Mouse (Mus musculus): Measurements from ENCODE around the gene Gcsam.

DNA sequence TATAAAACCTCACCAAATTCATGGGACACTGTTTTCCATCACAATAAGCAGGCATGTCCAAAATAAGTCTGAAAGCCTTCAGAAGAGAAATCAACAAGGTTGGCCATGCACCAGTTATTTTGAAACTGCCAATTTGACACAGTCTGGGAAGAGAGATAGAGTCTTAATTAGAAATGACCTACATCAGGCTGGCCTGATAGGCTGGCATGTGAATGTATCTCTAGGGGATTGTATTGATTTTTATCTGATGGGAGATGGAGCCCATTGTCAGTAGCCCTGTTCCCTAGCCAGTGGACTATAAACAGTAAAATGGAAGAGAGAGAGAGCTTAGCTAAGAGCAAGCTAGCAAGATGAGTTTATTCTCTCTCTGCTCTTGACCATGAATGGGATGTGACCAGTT lies 14.7 kb upstream of the Gcsam start:
- TF ChIP-seq CTCF (IDR thresholded peaks at IDR 0.05; ENCODE audit: low read depth) (no peak), EP300 (IDR thresholded peaks at IDR 0.05; ENCODE audit: low read depth) (no peak)

Measured in heart, postnatal 0 days (tissue).